Mouse (Mus musculus): ENCODE data around the gene Vmn2r114.
"Not testable (repeated sequence)": the region's sequence is repeated elsewhere in the genome, so short reads cannot be mapped to it uniquely, and the experiment has no call there.

The Vmn2r114 gene

GRCm38 (mm10) chr17:23312437-23312836, at the start of gene Vmn2r114:
Gene Vmn2r114 (minus strand): TSS chr17:23312537.
- DNase-seq (ENCODE audit: low spot score in 2 of 2), result not testable (repeated sequence)

GRCm38 (mm10) chr17:23351644-23352043, 39.3 kb upstream of the Vmn2r114 start:
- no peak for DNase-seq (ENCODE audit: low spot score in 2 of 2)

DNA sequence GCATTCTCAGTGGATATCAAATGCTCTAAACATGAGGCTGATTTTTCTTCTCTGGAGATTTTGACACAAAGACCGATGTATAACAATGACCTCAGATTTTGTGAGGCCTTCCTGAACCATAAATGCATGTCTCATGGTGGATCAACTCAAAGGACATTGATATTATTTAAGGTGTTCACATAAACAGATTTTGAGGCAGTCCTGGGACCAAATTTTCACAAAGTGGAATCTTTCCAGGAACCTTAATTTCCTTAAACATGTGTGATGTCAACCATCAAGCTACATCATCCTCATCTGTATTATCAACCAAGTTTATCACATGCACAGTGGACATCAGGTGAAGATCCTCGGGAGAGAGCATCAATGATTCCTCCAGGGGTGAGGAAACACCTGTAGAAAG, 31.1 kb upstream of the Vmn2r114 start, which contains the start of gene Vmn2r115:
Vmn2r115 (plus strand) TSS at position 301 of the 400 bp plus-strand sequence.
- not testable (repeated sequence) for DNase-seq (ENCODE audit: low spot score in 2 of 2)

DNA sequence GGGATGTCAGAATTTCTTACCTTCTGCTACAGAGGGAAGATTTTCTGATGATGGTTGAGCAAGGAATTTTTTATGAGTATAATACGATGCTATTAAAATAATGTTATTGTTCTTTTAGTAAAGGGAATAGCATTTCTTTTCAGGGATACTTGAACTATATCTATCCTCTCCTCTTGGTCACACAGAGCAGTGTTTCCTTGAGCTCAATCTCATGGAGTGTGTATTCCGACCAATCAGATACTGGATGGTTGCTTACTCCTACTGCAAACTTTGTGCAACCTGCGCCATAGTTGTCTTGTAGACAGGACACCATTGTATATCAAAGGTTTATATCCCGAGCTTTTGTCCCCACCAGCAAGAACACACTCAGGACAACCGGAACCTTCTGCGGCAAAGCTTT, 18.3 kb upstream of the Vmn2r114 start:
- no peak for DNase-seq (ENCODE audit: low spot score in 2 of 2)
